Mouse (Mus musculus): ENCODE results near the gene Cfap54.

GRCm38 (mm10) chr10:92790247-92790646, 291.2 kb downstream of the Cfap54 start:
- TF ChIP-seq USF1 (IDR thresholded peaks at IDR 0.05; ENCODE audit: low read depth) (no peak), CTCF (IDR thresholded peaks at IDR 0.05; ENCODE audit: control insufficient read depth, insufficient read depth, insufficient read length) (no peak), CEBPB (IDR thresholded peaks at IDR 0.05; ENCODE audit: low read depth) (no peak), MYOD1 (IDR thresholded peaks at IDR 0.05; ENCODE audit: control insufficient read depth, insufficient read length, low read depth) (no peak), MAX (IDR thresholded peaks at IDR 0.05) (no peak), FOSL1 (IDR thresholded peaks at IDR 0.05; ENCODE audit: insufficient read depth, low read length, poor library complexity, severe bottlenecking) (no peak)

Measured in C2C12 (cell line).